Mouse (Mus musculus): ENCODE measurements around the gene Nfkb2. TPM values are rescaled to one million over a fixed set of nuclear protein-coding genes. Genes with fewer than 3 reads are reported as not detected.

The Nfkb2 gene
- total and polyA plus RNA-seq, 3 experiments, result 27.2 to 43.0 TPM; not detected in 1

GRCm38 (mm10) chr19:46344710-46345419 lies 40.7 kb downstream of the Nfkb2 start:
- peak overlapping the region; percentile 16; the same call in 1 of the 2 replicates for H3K9ac ChIP-seq (ENCODE audit: control insufficient read depth, low read depth, low read length, poor library complexity, severe bottlenecking)
- peaks cover 26 to 52% of the 10 kb centered on the region in 2 experiments for H3K4me1 ChIP-seq (ENCODE audit: control insufficient read depth in 1 of 2, insufficient read depth in 2 of 2, low read length in 2 of 2)
- H3K36me3 ChIP-seq (ENCODE audit: control insufficient read depth in 1 of 2, insufficient read depth in 2 of 2, low read length in 2 of 2), result peaks cover 0 to 55% of the 10 kb centered on the region in 2 experiments; a peak in 2 of 4 replicates
- no peaks in the 10 kb centered on the region for H3K9me3 ChIP-seq (replicated peaks; ENCODE audit: insufficient read depth, low read length)
- H3K27me3 ChIP-seq (ENCODE audit: control insufficient read depth in 1 of 2, insufficient read depth in 2 of 2, low read length in 2 of 2), result no peaks in the 10 kb centered on the region
- peak overlapping the region; percentile 46 for H3K27ac ChIP-seq (ENCODE audit: control insufficient read depth, low read depth, low read length)
- TF ChIP-seq UBTF (IDR thresholded peaks at IDR 0.05; ENCODE audit: borderline replicate concordance, insufficient read depth, low read depth, low read length) (no peak), MYC (IDR thresholded peaks at IDR 0.05; ENCODE audit: low read depth, low read length) (peak; percentile 79; the same call in 1 of the 2 replicates), ZNF384 (IDR thresholded peaks at IDR 0.05; ENCODE audit: low read depth, low read length) (no peak), MXI1 (IDR thresholded peaks at IDR 0.05; ENCODE audit: low read depth, low read length) (peak; percentile 62; the same call in 1 of the 2 replicates), MYB (IDR thresholded peaks at IDR 0.05; ENCODE audit: low read depth, low read length) (no peak), NELFE (IDR thresholded peaks at IDR 0.05; ENCODE audit: low read depth, low read length) (no peak), HCFC1 (IDR thresholded peaks at IDR 0.05; ENCODE audit: low read depth, low read length) (peak; percentile 30; the same call in 1 of the 2 replicates), USF1 (IDR thresholded peaks at IDR 0.05; ENCODE audit: low read depth, low read length) (no peak), ELF1 (IDR thresholded peaks at IDR 0.05; ENCODE audit: low read depth, low read length) (0 out of 2 replicates have a peak, but pooled peaks have one; percentile 45), TAL1 (IDR thresholded peaks at IDR 0.05; ENCODE audit: low read length) (no peak; the same call in 1 of the 2 replicates), SIN3A (IDR thresholded peaks at IDR 0.05; ENCODE audit: low read length) (peak; percentile 41), MAX (IDR thresholded peaks at IDR 0.05; ENCODE audit: low read length) (peak; percentile 48), CTCF (IDR thresholded peaks at IDR 0.05 in 2 of 3, conservative IDR thresholded peaks at IDR 0.05 in 1 of 3; ENCODE audit: control insufficient read depth in 1 of 3, insufficient read depth in 1 of 3, low read depth in 2 of 3, low read length in 3 of 3, poor library complexity in 1 of 3, severe bottlenecking in 1 of 3) (no peak), ZKSCAN1 (IDR thresholded peaks at IDR 0.05; ENCODE audit: low read depth, low read length) (no peak), USF2 (IDR thresholded peaks at IDR 0.05; ENCODE audit: borderline replicate concordance in 1 of 2, insufficient read depth in 1 of 2, low read depth in 1 of 2, low read length in 2 of 2) (no peak), TBP (IDR thresholded peaks at IDR 0.05; ENCODE audit: low read depth, low read length) (no peak), SMC3 (IDR thresholded peaks at IDR 0.05; ENCODE audit: low read depth, low read length) (no peak), TCF12 (IDR thresholded peaks at IDR 0.05; ENCODE audit: low read depth, low read length) (no peak)
- DNase-seq (ENCODE audit: low read depth, low spot score), result peak; percentile 77
- H3K79me2 ChIP-seq (ENCODE audit: control insufficient read depth, insufficient read depth, low read length, poor library complexity), result peaks cover 8% of the 10 kb centered on the region
- peak overlapping the region; percentile 3 to 5; a peak in 2 of 4 replicates for H3K4me3 ChIP-seq (ENCODE audit: control insufficient read depth in 1 of 2, insufficient read depth in 1 of 2, low read depth in 2 of 2, low read length in 2 of 2)

- Histone ChIP-seq H3K27me3 (ENCODE audit: control insufficient read depth in 1 of 2, insufficient read depth in 2 of 2, low read length in 2 of 2) (no peaks in the 10 kb centered on the region), H3K9me3 (replicated peaks; ENCODE audit: insufficient read depth, low read length) (no peaks in the 10 kb centered on the region), H3K27ac (ENCODE audit: control insufficient read depth, low read depth, low read length) (peak overlapping the region; percentile 78), H3K4me1 (ENCODE audit: control insufficient read depth in 1 of 2, insufficient read depth in 2 of 2, low read length in 2 of 2) (peaks cover 19 to 34% of the 10 kb centered on the region in 2 experiments), H3K9ac (ENCODE audit: control insufficient read depth, low read depth, low read length, poor library complexity, severe bottlenecking) (peak overlapping the region; percentile 84), H3K79me2 (ENCODE audit: control insufficient read depth, insufficient read depth, low read length, poor library complexity) (peaks cover 8% of the 10 kb centered on the region), H3K36me3 (ENCODE audit: control insufficient read depth in 1 of 2, insufficient read depth in 2 of 2, low read length in 2 of 2) (peaks cover 0 to 39% of the 10 kb centered on the region in 2 experiments; a peak in 2 of 4 replicates), H3K4me3 (ENCODE audit: control insufficient read depth in 1 of 2, insufficient read depth in 1 of 2, low read depth in 2 of 2, low read length in 2 of 2) (peak overlapping the region in 1 of 2 experiments; percentile 84; a peak in 2 of 4 replicates)
- TF ChIP-seq E2F4 (IDR thresholded peaks at IDR 0.05; ENCODE audit: borderline replicate concordance, low read depth, low read length) (no peak), ZNF384 (IDR thresholded peaks at IDR 0.05; ENCODE audit: low read depth, low read length) (peak; percentile 82)
- DNase-seq (ENCODE audit: low read depth, low spot score), result no peak
These were observed 43.0 kb downstream of the Nfkb2 start for GRCm38 (mm10) chr19:46347146-46347545.

Measured in MEL (cell line).